In the genomic region with DNA sequence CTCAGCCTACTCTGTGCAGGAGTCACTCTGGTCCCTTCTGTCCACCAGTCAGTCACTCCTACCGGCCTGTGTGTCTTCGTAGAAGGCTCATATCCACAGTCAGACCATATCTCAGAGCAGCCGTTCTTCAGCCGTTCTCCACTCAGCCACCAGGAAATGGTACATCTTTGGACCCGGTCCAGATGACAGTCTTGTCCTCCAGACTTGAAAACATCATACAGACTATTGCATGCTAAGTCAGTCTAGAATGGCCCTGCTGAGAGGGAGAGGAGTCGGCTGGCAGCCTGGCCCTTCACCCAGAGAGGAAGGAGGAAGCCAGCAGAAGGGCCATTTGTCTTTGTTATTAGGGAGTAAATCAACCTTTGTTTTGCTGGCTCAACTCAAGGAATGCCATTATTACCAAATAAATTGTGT, we compare ENCODE assay signal across 10 mouse cellular contexts. TPM values are rescaled to one million over a fixed set of nuclear protein-coding genes. Genes with fewer than 3 reads are reported as not detected.
A peak's percentile ranks its signal among the peaks of the same experiment; 100 is the strongest.
DNase-seq lines count a peak whose midpoint lies in the region; ATAC-seq and TF ChIP-seq lines count a peak whose summit lies in the region.
"Had no signal": no experiment of that assay in that cellular context is flagged by ENCODE, and none has a peak within 500 bp of the region (broad histone marks: within the 10 kb centered on the region; RNA-seq: fewer than 3 reads in every experiment).

No protein-coding gene starts in this region.

- WGBS in kidney, postnatal 0 days = 15% methylated on average over 6 of the region's 6 CpGs
- WGBS in forebrain, embryonic 11.5 days = 60% methylated on average over 6 of the region's 6 CpGs
- WGBS in limb, embryonic 13.5 days = 26% methylated on average over 6 of the region's 6 CpGs

- no peak overlapping the region for H3K4me3 ChIP-seq in kidney, postnatal 0 days (replicated peaks; ENCODE audit: low read depth, low read length)
- H3K4me3 ChIP-seq in forebrain, embryonic 11.5 days (ENCODE audit: low read depth, low read length) = no peak overlapping the region
- H3K4me3 ChIP-seq in limb, embryonic 13.5 days = no peak overlapping the region
- H3K4me3 ChIP-seq: embryonic facial prominence, embryonic 12.5 days had no signal

- TF ChIP-seq CTCF in kidney, postnatal 0 days (IDR thresholded peaks at IDR 0.05; ENCODE audit: low read depth) = no peak

- DNase-seq in cerebellum, adult 11 months = no peak
- peak; percentile 61 for DNase-seq in kidney, postnatal 0 days (ENCODE audit: low spot score)
- DNase-seq in kidney, adult 8-10 months = no peak
- DNase-seq in forebrain, embryonic 11.5 days (ENCODE audit: low spot score) = no peak
- DNase-seq in thymus, adult 18-20 months = no peak
- no peak for DNase-seq in ovary, adult 18-20 months (ENCODE audit: low spot score)
- DNase-seq: B cell, adult 2 months had no signal

- H3K27me3 ChIP-seq in kidney, postnatal 0 days (ENCODE audit: insufficient read depth, low read length) = 0 out of 2 replicates have a peak, but pooled peaks cover 3% of the 10 kb centered on the region
- H3K27me3 ChIP-seq in forebrain, embryonic 11.5 days (ENCODE audit: control insufficient read depth, insufficient read depth, low read length) = no peaks in the 10 kb centered on the region; the same call in 1 of the 2 replicates
- H3K27me3 ChIP-seq in limb, embryonic 13.5 days = peaks cover 10% of the 10 kb centered on the region; the same call in 1 of the 2 replicates
- H3K27me3 ChIP-seq: embryonic facial prominence, embryonic 12.5 days had no signal

- H3K4me2 ChIP-seq in kidney, postnatal 0 days (ENCODE audit: low read length) = 0 out of 2 replicates have a peak overlapping the region, but pooled peaks have one; percentile 21
- H3K4me2 ChIP-seq in forebrain, embryonic 11.5 days (ENCODE audit: low read depth, low read length, severe bottlenecking) = no peak overlapping the region
- H3K4me2 ChIP-seq in limb, embryonic 13.5 days (replicated peaks) = peak overlapping the region; percentile 21
- H3K4me2 ChIP-seq: embryonic facial prominence, embryonic 12.5 days had no signal

- H3K9me3 ChIP-seq in kidney, postnatal 0 days (replicated peaks; ENCODE audit: low read length) = no peaks in the 10 kb centered on the region
- H3K9me3 ChIP-seq in forebrain, embryonic 11.5 days (ENCODE audit: control insufficient read depth, low read length) = no peaks in the 10 kb centered on the region
- 0 out of 2 replicates have a peak, but pooled peaks cover 3% of the 10 kb centered on the region for H3K9me3 ChIP-seq in limb, embryonic 13.5 days
- H3K9me3 ChIP-seq: embryonic facial prominence, embryonic 12.5 days had no signal

- no peak overlapping the region for H3K27ac ChIP-seq in kidney, postnatal 0 days
- peak overlapping the region; percentile 52; the same call in 1 of the 2 replicates for H3K27ac ChIP-seq in forebrain, embryonic 11.5 days (ENCODE audit: low read depth, low read length)
- no peak overlapping the region for H3K27ac ChIP-seq in limb, embryonic 13.5 days
- H3K27ac ChIP-seq: embryonic facial prominence, embryonic 12.5 days had no signal

- peaks cover 18% of the 10 kb centered on the region for H3K4me1 ChIP-seq in kidney, postnatal 0 days (replicated peaks; ENCODE audit: insufficient read depth, low read length)
- peaks cover 26% of the 10 kb centered on the region for H3K4me1 ChIP-seq in forebrain, embryonic 11.5 days (replicated peaks; ENCODE audit: control insufficient read depth, insufficient read depth, low read length)
- peaks cover 42% of the 10 kb centered on the region for H3K4me1 ChIP-seq in limb, embryonic 13.5 days

- ATAC-seq in cerebellum, adult (ENCODE audit: insufficient number of reproducible peaks, low FRiP score, low TSS enrichment) = 0 out of 2 replicates have a peak, but pooled peaks have one; percentile 54
- ATAC-seq in kidney, postnatal 0 days (replicated peaks; ENCODE audit: low FRiP score, low read depth) = no peak
- 0 out of 2 replicates have a peak, but pooled peaks have one; percentile 3 for ATAC-seq in forebrain, embryonic 11.5 days (replicated peaks; ENCODE audit: low FRiP score)
- ATAC-seq in limb, embryonic 13.5 days (ENCODE audit: low FRiP score, low read depth) = no peak

- H3K9ac ChIP-seq in kidney, postnatal 0 days (ENCODE audit: low read depth, low read length) = no peak overlapping the region
- H3K9ac ChIP-seq in forebrain, embryonic 11.5 days (ENCODE audit: low read length) = no peak overlapping the region
- 0 out of 2 replicates have a peak overlapping the region, but pooled peaks have one; percentile 19 for H3K9ac ChIP-seq in limb, embryonic 13.5 days
- H3K9ac ChIP-seq: embryonic facial prominence, embryonic 12.5 days had no signal

- H3K36me3 ChIP-seq in kidney, postnatal 0 days (ENCODE audit: insufficient read depth, low read length) = no peaks in the 10 kb centered on the region
- no peaks in the 10 kb centered on the region for H3K36me3 ChIP-seq in forebrain, embryonic 11.5 days (ENCODE audit: control insufficient read depth, insufficient read depth, low read length)
- no peaks in the 10 kb centered on the region for H3K36me3 ChIP-seq in limb, embryonic 13.5 days
- H3K36me3 ChIP-seq: embryonic facial prominence, embryonic 12.5 days had no signal

RNA-seq across cellular contexts. Expression of gene Gas1, which starts 54.0 kb away (rescaled TPM):
- 84.7 and 116 TPM in 2 replicates for polyA plus RNA-seq in kidney, postnatal 0 days (2015; fragmentation: Nextera tagmentation; extraction: Ambion mirVana)
- polyA plus RNA-seq in forebrain, embryonic 11.5 days (2014; fragmentation: Nextera tagmentation; extraction: Ambion mirVana) = 185 and 192 TPM in 2 replicates
- 264 and 265 TPM in 2 replicates for polyA plus RNA-seq in limb, embryonic 13.5 days (2015; fragmentation: Nextera tagmentation; extraction: Ambion mirVana)

Comparison
In these comparisons a context has a peak if more than half of its experiments do, and no peak if none do; other contexts are left out.
1. ATAC-seq: peak in cerebellum, adult (single experiment) and forebrain, embryonic 11.5 days (single experiment); none in kidney, postnatal 0 days (single experiment) and limb, embryonic 13.5 days (single experiment).